Mouse (Mus musculus) small intestine, adult 2 months (tissue): ENCODE measurements around the gene 2700081O15Rik.

ENCODE experiments used
- CTCF ChIP-seq: fragments of 200-500 bp; IDR thresholded peaks from 2 replicates; pipeline ENCODE4 v1.5.1; 2012; ENCODE audit warnings: low read depth, mild to moderate bottlenecking, control low read depth, inconsistent platforms, low read length, moderate library complexity, mixed read lengths; ENCODE audit not compliant: insufficient replicate concordance, insufficient read length; ENCODE audit errors: extremely low read depth
- POLR2A ChIP-seq: fragments of 200-500 bp; IDR thresholded peaks from 2 replicates; pipeline ENCODE4 v1.6.1; 2012; ENCODE audit warnings: low read depth, mild to moderate bottlenecking, control low read depth, inconsistent platforms, low read length, moderate library complexity

- TF ChIP-seq CTCF (no peak), POLR2A (no peak)
Observed at GRCm38 (mm10) chr19:7467915-7468314, 50.5 kb downstream of the 2700081O15Rik start.
